Mouse (Mus musculus): ENCODE data around the gene Fat1.
A peak's percentile ranks its signal among the peaks of the same experiment; 100 is the strongest.
"Not testable (repeated sequence)": the region's sequence is repeated elsewhere in the genome, so short reads cannot be mapped to it uniquely, and the experiment has no call there.

The Fat1 gene

DNA sequence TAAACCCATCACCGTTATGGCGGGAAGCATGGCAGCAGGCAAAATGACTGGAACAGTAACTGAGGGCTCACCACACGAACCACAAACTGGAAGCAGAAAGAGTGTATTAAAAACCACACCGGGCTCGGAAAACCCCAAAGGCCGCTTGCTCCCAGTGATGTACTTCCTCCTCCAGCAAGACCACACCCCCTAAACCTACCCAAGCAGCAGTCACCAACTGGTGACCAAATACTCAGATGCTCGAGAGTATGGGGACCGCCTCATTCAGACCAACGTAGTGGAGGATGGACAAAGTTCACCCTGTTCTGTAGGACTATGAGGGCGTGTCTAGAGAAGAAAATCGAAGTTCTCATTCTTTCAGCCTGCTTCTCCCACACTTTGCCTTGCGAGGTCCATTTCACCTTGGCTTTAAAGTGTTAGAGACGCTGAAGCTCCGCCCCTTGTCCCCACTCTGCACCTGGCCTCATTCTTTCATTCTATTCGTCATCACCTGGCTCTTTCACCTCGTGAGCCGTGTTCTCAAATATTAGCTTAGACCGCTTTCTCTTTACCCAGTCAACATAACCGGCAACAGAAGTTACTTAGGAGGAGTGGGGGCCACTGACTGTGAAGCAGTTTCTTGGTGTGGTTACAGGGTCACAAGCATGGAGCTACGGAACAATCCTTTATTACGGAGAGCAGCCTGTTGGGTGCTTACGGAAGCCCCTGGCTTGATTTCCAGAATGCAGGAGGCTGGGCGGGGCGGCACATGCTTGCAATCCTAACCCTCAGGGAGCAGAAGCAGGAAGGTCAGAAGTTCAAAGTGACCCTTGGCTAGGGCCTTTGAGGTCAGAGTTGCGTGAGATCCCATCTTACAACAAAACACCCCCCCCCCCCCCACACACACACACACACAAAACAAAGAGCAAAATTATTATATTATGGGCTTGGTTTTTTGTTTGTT, 128.0 kb downstream of the Fat1 start:
- no peak for DNase-seq (ENCODE audit: inconsistent age in 2 of 2, low spot score in 1 of 2)

DNA sequence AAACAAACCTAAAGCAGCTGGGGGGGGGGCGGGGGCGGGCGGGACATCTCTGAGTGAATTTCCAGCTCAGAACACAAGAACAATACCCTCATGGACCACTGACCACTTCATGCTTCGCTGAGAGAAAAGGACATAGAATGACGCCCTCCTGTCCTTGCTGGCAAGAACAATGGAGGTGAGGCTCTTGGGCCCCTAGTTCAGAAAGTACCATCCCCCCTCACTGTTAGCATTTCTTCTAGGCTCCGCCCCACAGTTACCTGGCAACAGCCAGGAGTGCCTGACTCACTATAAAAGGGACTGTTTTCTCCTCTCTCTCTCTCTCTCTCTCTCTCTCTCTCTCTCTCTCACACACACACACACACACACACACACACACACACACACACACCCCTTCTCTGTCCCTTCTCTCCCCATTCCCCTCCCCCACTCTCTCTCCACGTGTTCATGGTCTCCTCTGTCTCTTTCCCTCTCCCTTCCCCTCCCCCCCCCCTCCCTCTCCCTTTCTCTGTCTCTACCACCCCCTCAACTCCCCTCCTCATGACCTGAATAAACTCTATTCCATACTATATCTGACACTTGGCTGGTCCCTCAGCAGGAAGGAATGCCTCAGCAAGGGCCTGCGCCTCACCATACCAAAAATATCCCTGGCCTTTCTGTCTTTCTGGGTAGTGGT, 129.1 kb downstream of the Fat1 start:
- no peak for DNase-seq (ENCODE audit: inconsistent age in 2 of 2, low spot score in 1 of 2)

DNA sequence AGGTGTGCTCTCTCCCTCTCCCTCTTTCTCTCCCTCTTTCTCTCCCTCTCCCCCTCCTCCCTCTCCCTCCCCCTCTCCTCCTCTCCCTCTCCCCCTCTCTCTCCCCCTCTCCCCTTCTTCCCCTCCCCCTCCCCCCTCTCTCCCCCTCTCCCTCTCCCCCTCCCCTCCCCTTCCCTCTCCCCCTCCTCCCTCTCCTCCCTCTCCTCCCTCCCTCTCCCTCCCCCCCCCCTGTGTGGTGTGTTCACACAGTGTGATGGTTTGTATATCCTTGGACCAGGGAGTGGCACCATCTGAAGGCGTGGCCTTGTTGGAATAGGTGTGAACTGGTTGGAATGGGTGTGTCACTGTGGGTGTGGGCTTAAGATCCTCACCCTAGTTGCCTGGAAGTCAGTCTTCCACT, 130.1 kb downstream of the Fat1 start:
- not testable (repeated sequence) for DNase-seq (ENCODE audit: inconsistent age in 2 of 2, low spot score in 1 of 2)

- peak; percentile 82 to 96 for DNase-seq (ENCODE audit: inconsistent age in 2 of 2, low spot score in 1 of 2)
These were observed 133.6 kb downstream of the Fat1 start, which contains the start of gene Mtnr1a for GRCm38 (mm10) chr8:45068759-45069386. TSS of gene Mtnr1a (plus strand) at chr8:45069137.

DNA sequence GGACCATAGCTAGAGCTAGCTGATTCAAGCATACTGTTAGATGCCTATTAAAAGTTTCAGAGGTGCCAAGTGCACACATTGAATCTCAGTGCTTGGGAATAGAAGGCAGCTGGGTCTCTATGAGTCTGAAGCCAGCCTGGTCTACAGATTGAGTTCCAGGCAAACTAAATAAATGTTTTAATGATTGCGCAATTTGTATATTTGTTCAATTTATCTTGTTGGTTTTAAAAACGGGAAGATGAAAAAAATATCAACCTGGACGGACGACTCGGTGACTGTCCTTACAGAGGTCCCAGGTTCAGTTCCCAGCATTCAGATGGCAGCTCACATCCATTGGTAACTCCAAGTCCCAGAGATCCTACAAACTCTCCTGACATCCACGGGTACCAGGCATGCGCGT, 135.7 kb downstream of the Fat1 start:
- no peak for DNase-seq (ENCODE audit: inconsistent age in 2 of 2, low spot score in 1 of 2)

DNA sequence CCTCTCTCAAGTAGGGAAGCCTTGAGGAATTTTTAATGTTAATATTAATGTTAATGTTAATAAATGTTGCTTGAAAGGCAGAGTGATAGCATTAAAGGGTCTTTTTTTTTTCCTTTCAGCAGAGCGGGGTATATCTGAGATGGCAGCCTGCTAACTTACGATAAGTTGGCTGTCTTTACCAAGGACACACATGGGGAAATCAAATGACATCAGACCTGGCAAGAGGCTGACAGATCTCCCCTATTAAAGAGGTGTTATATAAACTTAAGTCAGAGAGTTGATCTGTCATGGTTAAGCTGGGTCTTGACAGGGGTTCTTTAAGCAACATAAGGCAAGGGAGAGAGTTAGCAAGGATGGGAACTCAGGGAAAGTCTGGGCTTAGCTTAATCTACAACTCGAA, 145.6 kb downstream of the Fat1 start:
- peak in 1 of 2 experiments; percentile 25 for DNase-seq (ENCODE audit: inconsistent age in 2 of 2, low spot score in 1 of 2)

GRCm38 (mm10) chr8:45093599-45093998, 158.4 kb downstream of the Fat1 start:
- DNase-seq (ENCODE audit: inconsistent age in 2 of 2, low spot score in 1 of 2) = no peak

Data from adrenal gland, adult (tissue).